Mouse (Mus musculus): ENCODE data around the gene Slc22a20. TPM values are rescaled to one million over a fixed set of nuclear protein-coding genes. Genes with fewer than 3 reads are reported as not detected.

Gene Slc22a20
- polyA plus RNA-seq, 1 experiment from 2014 or later: not detected

DNA sequence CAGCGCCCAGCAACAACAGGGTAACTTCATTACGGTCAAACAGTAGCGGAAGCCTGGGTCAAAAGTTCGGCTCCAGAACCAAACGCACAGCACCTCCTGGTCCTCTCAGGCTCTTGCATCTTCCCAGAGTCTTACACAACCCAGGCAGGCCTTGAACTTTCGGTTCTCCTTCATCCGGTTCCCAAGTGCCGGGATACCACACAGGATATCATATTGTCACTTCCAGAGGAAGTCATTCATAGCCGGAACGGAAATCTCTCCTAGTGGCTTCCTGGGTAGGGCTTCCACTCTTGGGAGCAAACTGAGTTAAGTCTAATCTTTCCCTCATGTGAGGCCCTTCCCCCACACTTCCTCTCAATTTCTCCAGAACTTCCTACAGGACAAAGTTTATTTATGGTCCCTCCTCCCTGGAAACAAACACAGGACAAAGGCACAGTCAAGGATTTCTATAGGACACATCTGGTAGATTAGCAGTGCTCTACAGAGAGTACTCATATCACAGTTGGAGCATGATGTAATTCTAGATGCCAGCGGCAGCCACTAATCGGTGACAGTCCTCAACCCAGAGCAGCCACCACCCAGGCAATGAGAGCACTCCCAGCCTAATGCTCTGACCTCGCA lies 33.8 kb downstream of the Slc22a20 start:
- H3K9me3 ChIP-seq (replicated peaks): no peaks in the 10 kb centered on the region
- H3K27me3 ChIP-seq (replicated peaks): no peaks in the 10 kb centered on the region
- H3K36me3 ChIP-seq: peaks cover 43% of the 10 kb centered on the region
- H3K4me2 ChIP-seq: peak overlapping the region; percentile 38
- H3K27ac ChIP-seq (ENCODE audit: poor library complexity, severe bottlenecking): peak overlapping the region; percentile 93
- H3K9ac ChIP-seq: 0 out of 2 replicates have a peak overlapping the region, but pooled peaks have one; percentile 11
- WGBS: 44% methylated on average over 13 of the region's 13 CpGs
- peak; percentile 64; the same call in 1 of the 2 replicates for ATAC-seq (ENCODE audit: insufficient number of reproducible peaks, low FRiP score)
- 0 out of 2 replicates have a peak overlapping the region, but pooled peaks have one; percentile 2 for H3K4me3 ChIP-seq
- peaks cover 59% of the 10 kb centered on the region for H3K4me1 ChIP-seq (replicated peaks)

DNA sequence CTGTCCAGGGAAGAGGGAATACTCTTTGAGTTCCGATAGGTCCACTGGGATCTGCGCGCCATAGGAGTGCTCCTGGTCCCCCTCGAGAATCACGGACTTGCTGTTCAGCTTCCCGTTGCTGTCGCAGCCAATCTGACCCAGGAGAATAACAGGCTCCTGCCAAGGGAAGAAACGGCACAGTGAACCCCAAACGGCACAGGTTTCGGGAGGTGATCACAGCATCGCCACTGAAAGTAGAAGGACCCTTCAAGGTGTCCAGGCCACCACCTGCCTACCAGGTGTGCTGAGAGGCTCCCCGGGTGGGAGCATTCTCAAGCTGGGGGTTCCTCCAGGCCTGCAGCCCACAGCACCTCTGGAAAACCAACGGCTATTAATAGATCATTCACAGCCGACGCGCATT lies 34.3 kb downstream of the Slc22a20 start:
- peak overlapping the region; percentile 38 for H3K4me2 ChIP-seq
- WGBS: 71% methylated on average over 16 of the region's 16 CpGs
- H3K27ac ChIP-seq (ENCODE audit: poor library complexity, severe bottlenecking): peak overlapping the region; percentile 93
- no peaks in the 10 kb centered on the region for H3K27me3 ChIP-seq (replicated peaks)
- ATAC-seq (ENCODE audit: insufficient number of reproducible peaks, low FRiP score): no peak
- H3K4me3 ChIP-seq: no peak overlapping the region
- H3K9me3 ChIP-seq (replicated peaks): no peaks in the 10 kb centered on the region
- peaks cover 48% of the 10 kb centered on the region for H3K36me3 ChIP-seq
- H3K4me1 ChIP-seq (replicated peaks): peaks cover 62% of the 10 kb centered on the region
- H3K9ac ChIP-seq: no peak overlapping the region

DNA sequence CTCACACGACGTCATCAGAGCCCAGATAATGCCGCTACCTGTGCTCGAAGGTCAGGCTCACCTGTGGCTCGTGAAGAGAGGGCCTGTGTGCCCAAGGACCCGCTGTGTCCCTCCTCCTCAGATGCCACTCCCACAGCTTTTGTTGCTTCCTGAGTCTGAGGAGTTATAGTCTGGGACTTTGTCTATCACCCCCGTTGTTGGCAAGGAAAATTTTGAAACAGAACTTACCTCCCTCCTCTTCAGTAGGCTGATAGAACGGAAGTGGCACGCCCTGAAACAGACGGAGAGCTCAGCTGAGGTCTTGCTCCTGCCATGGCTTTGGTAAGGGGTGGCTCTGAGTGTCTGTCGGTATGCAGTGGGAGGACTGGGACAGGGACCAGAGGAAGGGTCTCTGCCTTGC lies 35.7 kb downstream of the Slc22a20 start:
- 91% methylated on average over 11 of the region's 11 CpGs for WGBS
- no peak overlapping the region for H3K4me3 ChIP-seq
- no peak overlapping the region for H3K27ac ChIP-seq (ENCODE audit: poor library complexity, severe bottlenecking)
- no peak overlapping the region for H3K4me2 ChIP-seq
- H3K4me1 ChIP-seq (replicated peaks): peaks cover 65% of the 10 kb centered on the region
- peaks cover 45% of the 10 kb centered on the region for H3K36me3 ChIP-seq
- no peak for ATAC-seq (ENCODE audit: insufficient number of reproducible peaks, low FRiP score)
- H3K9me3 ChIP-seq (replicated peaks): no peaks in the 10 kb centered on the region
- H3K27me3 ChIP-seq (replicated peaks): no peaks in the 10 kb centered on the region
- H3K9ac ChIP-seq: no peak overlapping the region

- 0 out of 2 replicates have a peak overlapping the region, but pooled peaks have one; percentile 32 for H3K9ac ChIP-seq
- 54% methylated on average over 8 of the region's 8 CpGs for WGBS
- no peak overlapping the region for H3K4me3 ChIP-seq
- H3K4me1 ChIP-seq (replicated peaks): peaks cover 50% of the 10 kb centered on the region
- H3K36me3 ChIP-seq: peaks cover 53% of the 10 kb centered on the region
- H3K27me3 ChIP-seq (replicated peaks): no peaks in the 10 kb centered on the region
- H3K9me3 ChIP-seq (replicated peaks): no peaks in the 10 kb centered on the region
- peak overlapping the region; percentile 24; the same call in 1 of the 2 replicates for H3K4me2 ChIP-seq
- no peak for ATAC-seq (ENCODE audit: insufficient number of reproducible peaks, low FRiP score)
- peak overlapping the region; percentile 83 for H3K27ac ChIP-seq (ENCODE audit: poor library complexity, severe bottlenecking)
Measured at GRCm38 (mm10) chr19:5945891-5946290, 40.1 kb downstream of the Slc22a20 start.

- Histone ChIP-seq H3K4me1 (replicated peaks) (peaks cover 49% of the 10 kb centered on the region), H3K27ac (ENCODE audit: poor library complexity, severe bottlenecking) (peak overlapping the region; percentile 83), H3K9ac (no peak overlapping the region), H3K4me3 (no peak overlapping the region), H3K4me2 (peak overlapping the region; percentile 24), H3K9me3 (replicated peaks) (no peaks in the 10 kb centered on the region), H3K36me3 (peaks cover 51% of the 10 kb centered on the region), H3K27me3 (replicated peaks) (no peaks in the 10 kb centered on the region)
- 30% methylated on average over 7 of the region's 7 CpGs for WGBS
- ATAC-seq (ENCODE audit: insufficient number of reproducible peaks, low FRiP score): peak; percentile 76
Measured at GRCm38 (mm10) chr19:5945027-5945426, 40.9 kb downstream of the Slc22a20 start.

GRCm38 (mm10) chr19:5944145-5944544 lies 41.8 kb downstream of the Slc22a20 start:
- Histone ChIP-seq H3K4me3 (no peak overlapping the region), H3K36me3 (peaks cover 45% of the 10 kb centered on the region), H3K4me1 (replicated peaks) (peaks cover 54% of the 10 kb centered on the region), H3K9me3 (replicated peaks) (no peaks in the 10 kb centered on the region), H3K27me3 (replicated peaks) (no peaks in the 10 kb centered on the region), H3K4me2 (no peak overlapping the region), H3K9ac (0 out of 2 replicates have a peak overlapping the region, but pooled peaks have one; percentile 23), H3K27ac (ENCODE audit: poor library complexity, severe bottlenecking) (peak overlapping the region; percentile 19)
- WGBS: 48% methylated on average over 8 of the region's 8 CpGs
- no peak for ATAC-seq (ENCODE audit: insufficient number of reproducible peaks, low FRiP score)

DNA sequence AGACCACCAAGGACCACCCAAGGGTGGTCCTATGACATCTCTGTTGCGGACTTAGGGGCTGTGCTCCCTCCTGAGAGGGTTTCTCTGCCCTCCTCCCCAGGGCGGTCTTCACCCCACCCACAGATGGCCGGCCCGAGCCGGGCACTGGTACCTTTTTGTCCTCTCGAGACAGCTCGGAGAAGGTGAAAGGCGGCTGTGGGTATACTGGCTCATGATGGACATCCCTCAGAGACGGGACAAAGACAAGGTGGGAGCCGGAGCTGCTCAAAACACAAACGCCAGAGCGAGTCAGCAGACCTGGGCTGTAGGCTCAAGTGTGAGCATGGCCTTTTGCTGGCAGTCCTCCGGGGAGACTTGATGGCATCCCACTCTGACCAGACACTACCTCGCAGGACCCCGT lies 42.5 kb downstream of the Slc22a20 start:
- H3K4me3 ChIP-seq: no peak overlapping the region
- H3K27me3 ChIP-seq (replicated peaks): no peaks in the 10 kb centered on the region
- H3K36me3 ChIP-seq: peaks cover 43% of the 10 kb centered on the region
- no peak overlapping the region for H3K4me2 ChIP-seq
- H3K9ac ChIP-seq: peak overlapping the region; percentile 57
- peaks cover 57% of the 10 kb centered on the region for H3K4me1 ChIP-seq (replicated peaks)
- ATAC-seq (ENCODE audit: insufficient number of reproducible peaks, low FRiP score): no peak
- 85% methylated on average over 15 of the region's 15 CpGs for WGBS
- no peaks in the 10 kb centered on the region for H3K9me3 ChIP-seq (replicated peaks)
- H3K27ac ChIP-seq (ENCODE audit: poor library complexity, severe bottlenecking): 0 out of 2 replicates have a peak overlapping the region, but pooled peaks have one; percentile 5

DNA sequence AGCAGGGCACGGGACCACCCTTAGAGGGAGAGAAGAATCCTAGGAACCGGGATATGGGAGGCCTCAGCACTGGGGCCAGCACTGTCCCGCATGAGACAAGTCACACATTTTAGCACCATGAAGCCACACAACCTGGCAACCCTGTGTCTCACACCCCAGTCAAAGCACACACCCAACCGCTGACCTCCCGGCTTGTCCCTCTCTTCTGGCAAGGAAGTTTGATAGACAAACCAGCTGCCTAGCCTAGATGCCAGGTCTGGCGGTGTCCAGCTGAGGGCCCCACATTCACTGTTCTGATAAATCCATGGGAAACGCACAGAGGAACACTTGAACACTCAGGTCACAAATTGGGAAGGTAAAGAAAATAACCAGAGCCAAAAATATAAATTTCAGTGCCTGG lies 43.4 kb downstream of the Slc22a20 start:
- Histone ChIP-seq H3K4me3 (no peak overlapping the region), H3K27ac (ENCODE audit: poor library complexity, severe bottlenecking) (no peak overlapping the region), H3K9ac (no peak overlapping the region), H3K36me3 (peaks cover 36% of the 10 kb centered on the region), H3K9me3 (replicated peaks) (no peaks in the 10 kb centered on the region), H3K4me2 (no peak overlapping the region), H3K4me1 (replicated peaks) (peaks cover 66% of the 10 kb centered on the region), H3K27me3 (replicated peaks) (no peaks in the 10 kb centered on the region)
- no peak for ATAC-seq (ENCODE audit: insufficient number of reproducible peaks, low FRiP score)
- WGBS: 74% methylated on average over 7 of the region's 7 CpGs

DNA sequence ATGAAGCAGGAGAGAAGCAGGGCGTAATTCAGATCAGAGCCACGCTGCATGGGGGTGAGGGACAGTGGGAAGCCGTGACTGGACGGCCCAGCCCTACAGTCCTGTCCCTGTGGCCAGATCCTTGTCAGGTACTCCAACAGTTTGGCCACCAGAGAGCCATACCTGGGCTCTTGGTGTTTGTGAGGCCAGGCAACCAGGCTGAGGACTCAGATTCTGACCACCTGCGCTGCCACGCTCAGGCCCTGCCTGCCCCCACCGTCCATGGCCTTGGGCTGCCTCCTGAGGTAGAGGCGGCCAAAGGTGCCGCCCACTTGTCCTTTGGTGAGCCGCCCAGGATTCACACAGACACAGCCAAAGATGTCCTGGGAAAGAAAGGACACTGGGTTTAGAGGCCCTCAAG lies 45.3 kb downstream of the Slc22a20 start:
- H3K9me3 ChIP-seq (replicated peaks): no peaks in the 10 kb centered on the region
- H3K4me1 ChIP-seq (replicated peaks): peaks cover 65% of the 10 kb centered on the region
- ATAC-seq (ENCODE audit: insufficient number of reproducible peaks, low FRiP score): no peak
- no peak overlapping the region for H3K9ac ChIP-seq
- H3K4me3 ChIP-seq: no peak overlapping the region
- H3K36me3 ChIP-seq: peaks cover 27% of the 10 kb centered on the region
- no peaks in the 10 kb centered on the region for H3K27me3 ChIP-seq (replicated peaks)
- peak overlapping the region; percentile 48 for H3K27ac ChIP-seq (ENCODE audit: poor library complexity, severe bottlenecking)
- H3K4me2 ChIP-seq: no peak overlapping the region
- 94% methylated on average over 10 of the region's 10 CpGs for WGBS

GRCm38 (mm10) chr19:5940173-5940572 lies 45.8 kb downstream of the Slc22a20 start:
- H3K4me1 ChIP-seq (replicated peaks): peaks cover 65% of the 10 kb centered on the region
- H3K9me3 ChIP-seq (replicated peaks): no peaks in the 10 kb centered on the region
- H3K27ac ChIP-seq (ENCODE audit: poor library complexity, severe bottlenecking): peak overlapping the region; percentile 37

DNA sequence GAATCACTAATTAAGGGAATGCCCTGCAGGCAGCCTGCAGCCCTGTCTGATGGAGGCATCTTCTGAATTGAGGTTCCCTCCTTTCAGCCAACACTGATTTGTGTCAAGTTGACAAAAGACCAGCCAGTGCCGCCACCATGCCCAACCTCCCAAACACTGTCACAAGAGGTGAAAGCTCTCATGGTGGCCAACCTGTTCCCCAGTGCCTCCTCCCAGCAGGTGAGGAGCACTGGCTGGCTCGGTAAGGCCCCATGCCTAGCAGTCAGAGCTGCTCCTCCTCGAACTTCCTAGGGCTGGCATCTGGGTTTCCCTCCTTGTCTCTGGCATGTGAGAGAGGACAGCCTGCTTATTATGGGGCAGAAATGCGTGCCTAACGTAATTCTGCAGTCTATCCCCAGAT lies 46.2 kb downstream of the Slc22a20 start:
- H3K4me3 ChIP-seq: no peak overlapping the region
- peaks cover 65% of the 10 kb centered on the region for H3K4me1 ChIP-seq (replicated peaks)
- H3K9me3 ChIP-seq (replicated peaks): no peaks in the 10 kb centered on the region
- peaks cover 27% of the 10 kb centered on the region for H3K36me3 ChIP-seq
- 85% methylated on average over 5 of the region's 5 CpGs for WGBS
- H3K4me2 ChIP-seq: no peak overlapping the region
- no peak for ATAC-seq (ENCODE audit: insufficient number of reproducible peaks, low FRiP score)
- no peak overlapping the region for H3K9ac ChIP-seq
- H3K27ac ChIP-seq (ENCODE audit: poor library complexity, severe bottlenecking): peak overlapping the region; percentile 37
- H3K27me3 ChIP-seq (replicated peaks): no peaks in the 10 kb centered on the region

More at GRCm38 (mm10) chr19:5940173-5940572, 45.8 kb downstream of the Slc22a20 start:
- Histone ChIP-seq H3K9ac (no peak overlapping the region), H3K4me2 (0 out of 2 replicates have a peak overlapping the region, but pooled peaks have one; percentile 2), H3K4me3 (no peak overlapping the region), H3K36me3 (peaks cover 27% of the 10 kb centered on the region), H3K27me3 (replicated peaks) (no peaks in the 10 kb centered on the region)
- WGBS: 46% methylated on average over 4 of the region's 4 CpGs
- ATAC-seq (ENCODE audit: insufficient number of reproducible peaks, low FRiP score): 0 out of 2 replicates have a peak, but pooled peaks have one; percentile 37
